Mouse (Mus musculus): ENCODE measurements around the gene Ern1. TPM values are rescaled to one million over a fixed set of nuclear protein-coding genes. Genes with fewer than 3 reads are reported as not detected.
"Not testable (repeated sequence)": the region's sequence is repeated elsewhere in the genome, so short reads cannot be mapped to it uniquely, and the experiment has no call there.

The Ern1 gene
- total RNA-seq, 2 experiments from 2014 or later = 28.8 to 43.1 TPM

DNA sequence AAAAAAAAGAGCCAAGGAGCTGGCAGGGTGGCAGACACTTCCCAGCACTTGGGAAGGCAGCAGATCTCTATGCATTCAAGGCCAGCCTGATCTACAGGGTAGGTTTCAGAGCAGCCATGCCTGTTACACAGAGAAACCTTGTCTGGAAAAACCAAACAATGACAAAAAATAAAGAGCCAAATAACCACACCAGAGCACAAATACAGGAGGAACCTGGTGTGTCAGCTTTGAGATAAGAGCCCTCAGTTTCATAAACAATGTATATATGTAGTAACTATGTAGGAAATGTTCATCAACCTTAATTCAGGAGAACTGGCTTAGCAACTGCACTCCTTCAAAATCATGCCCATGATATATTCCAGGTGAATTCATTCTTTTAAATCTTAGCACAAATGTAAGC is 16.5 kb upstream of the Ern1 start:
- no peak for ATAC-seq (ENCODE audit: poor library complexity, severe bottlenecking)

DNA sequence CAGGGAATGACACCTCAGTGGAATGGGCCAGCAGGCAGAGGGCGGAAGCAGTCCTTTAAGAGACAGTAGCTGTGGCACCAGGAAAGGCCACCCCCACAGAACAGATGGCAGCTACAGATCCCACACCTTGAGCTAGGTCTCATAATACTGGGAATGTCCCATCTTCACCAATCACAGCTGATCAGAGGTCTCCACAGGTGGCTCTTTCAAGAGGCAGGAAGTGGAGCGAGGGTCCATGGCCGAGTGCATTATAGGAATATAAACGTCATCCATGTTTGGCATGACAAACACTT is 15.7 kb upstream of the Ern1 start:
- ATAC-seq (ENCODE audit: poor library complexity, severe bottlenecking) = no peak

DNA sequence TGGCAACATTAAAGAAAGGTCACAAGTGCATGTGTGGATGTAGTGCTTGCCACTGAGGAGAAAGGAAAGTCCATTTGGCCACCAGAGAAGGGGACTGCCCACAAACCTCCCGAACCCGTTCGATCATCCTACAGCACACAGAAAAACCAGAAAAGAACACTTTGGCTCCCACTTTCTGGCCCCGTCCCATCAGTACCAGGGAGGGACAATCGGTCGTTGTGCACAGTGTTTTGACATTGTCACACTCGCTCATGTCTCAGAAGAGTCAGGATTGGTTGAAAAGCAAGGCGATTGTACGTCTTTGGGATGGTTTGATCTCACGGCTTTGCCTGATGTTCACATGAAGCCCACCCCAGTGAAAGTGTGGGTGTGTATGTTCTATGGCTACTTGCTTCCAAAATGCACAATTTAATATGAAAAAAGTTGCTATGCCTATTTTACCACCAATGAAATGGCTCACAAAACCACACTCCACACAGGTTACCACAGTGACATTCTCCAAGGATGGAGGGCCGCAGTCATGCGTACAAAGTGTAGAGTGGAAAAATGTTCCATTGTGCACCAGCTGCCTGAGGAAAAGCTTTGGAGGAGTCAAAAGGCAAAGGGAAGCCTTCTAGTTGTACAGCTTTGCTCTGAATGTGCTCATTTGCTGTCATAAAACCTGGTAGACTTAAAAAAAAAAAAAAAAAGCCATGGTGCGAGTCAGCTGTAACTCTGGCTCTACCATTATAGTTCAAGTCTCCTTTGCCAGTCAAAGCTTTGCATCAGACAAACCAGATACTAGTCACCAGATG is 15.2 kb upstream of the Ern1 start:
- ATAC-seq (ENCODE audit: poor library complexity, severe bottlenecking) = no peak

DNA sequence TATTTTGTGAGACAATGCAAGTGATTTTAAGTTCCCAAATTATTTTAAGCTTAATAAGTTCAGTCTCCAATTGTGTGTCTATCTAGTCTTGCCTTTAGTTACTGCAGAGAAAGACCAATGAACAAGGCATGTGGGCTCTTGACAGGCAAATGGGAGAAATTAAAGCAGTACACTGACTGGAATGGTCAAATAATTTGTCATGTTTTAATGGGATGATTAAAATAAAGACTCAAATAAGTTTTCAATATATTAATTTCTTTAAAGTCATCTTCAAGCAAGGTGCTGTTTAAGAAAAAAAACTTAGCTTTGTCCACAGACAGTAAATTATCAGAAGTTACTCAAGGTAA is 14.5 kb upstream of the Ern1 start:
- no peak for ATAC-seq (ENCODE audit: poor library complexity, severe bottlenecking)

DNA sequence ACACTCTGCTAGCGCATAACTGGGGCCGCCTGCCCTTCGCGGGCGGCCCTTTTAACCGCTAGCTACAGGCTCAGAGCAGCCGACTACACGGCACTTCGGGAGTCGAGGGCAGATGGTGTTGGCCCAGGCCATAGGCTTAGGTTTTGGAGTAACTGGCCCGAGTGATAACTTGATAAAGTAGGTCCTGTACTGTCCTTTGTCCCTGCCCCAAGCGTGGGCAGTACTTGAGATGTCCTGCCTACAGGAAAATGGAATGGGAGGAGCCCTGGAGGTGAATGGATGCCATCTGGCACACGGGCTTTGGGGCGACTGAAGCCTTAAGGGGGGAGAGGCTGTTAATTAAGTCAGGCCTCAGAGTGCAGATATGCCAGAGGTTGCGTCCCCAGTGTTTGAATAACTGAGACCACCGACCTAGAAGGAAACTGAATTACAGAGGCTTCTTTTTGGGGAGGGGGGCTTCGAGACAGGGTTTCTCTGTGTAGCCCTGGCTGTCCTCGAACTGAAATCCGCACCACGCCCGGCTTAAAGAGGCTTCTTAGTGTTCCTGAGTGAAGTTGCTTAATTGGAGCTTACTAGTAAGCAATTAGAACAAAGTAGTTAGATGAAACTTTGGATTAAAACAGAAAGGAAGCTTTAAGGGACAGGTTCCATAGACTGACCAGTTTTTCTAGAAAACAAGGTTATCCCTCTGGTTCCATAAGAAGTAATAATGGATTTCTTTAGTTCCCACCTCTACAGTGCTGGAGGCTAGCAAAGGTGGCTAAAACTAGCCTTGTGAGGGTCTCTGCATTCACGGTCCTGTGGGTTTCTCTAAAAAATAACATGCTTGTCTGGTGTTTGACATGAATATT is 13.9 kb upstream of the Ern1 start:
- ATAC-seq (ENCODE audit: poor library complexity, severe bottlenecking) = peak; percentile 35

DNA sequence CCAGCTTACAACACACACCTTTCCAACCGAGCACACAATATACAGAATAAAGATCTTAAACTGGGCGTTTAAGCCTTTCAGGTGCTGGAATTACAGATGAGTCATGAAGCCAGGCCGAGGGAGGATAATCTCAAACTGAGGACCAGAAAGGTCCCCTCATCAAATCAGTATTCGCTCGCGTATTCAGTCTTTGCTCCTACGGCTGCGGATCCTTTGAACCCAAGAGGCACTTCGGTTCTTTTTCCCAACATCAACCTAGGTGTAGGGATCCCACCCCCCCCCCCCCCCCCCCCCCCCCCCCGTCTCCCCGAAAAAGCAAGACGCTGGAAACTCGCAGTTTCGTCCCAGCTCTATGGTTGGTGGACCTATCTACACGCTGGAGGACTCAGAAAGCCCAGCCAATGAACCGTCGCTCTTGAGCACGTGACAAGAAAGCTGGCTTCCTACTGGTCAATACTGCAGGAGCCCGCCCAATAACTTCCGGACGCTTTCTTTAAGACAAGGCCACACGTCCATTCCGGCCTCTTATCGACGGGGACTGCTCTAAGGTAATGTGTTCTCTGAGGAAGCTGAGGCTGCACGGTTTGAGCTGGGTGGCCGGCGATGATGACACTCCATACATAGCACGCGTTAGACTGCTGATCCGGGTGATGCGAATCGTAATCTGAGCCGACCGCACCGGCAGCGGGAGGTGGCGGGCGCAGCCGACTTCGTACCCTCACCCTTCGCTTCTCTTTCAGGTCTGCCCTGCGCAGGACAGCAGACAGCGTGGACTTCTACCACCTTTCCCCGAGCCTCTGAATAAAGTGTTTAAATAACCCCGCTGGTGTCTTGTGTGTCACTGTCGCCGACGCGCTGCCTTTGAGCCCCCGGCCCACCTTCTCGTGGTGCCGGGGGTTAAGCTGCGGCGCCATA is 13.0 kb upstream of the Ern1 start:
- ATAC-seq (ENCODE audit: poor library complexity, severe bottlenecking) = peak; percentile 95

DNA sequence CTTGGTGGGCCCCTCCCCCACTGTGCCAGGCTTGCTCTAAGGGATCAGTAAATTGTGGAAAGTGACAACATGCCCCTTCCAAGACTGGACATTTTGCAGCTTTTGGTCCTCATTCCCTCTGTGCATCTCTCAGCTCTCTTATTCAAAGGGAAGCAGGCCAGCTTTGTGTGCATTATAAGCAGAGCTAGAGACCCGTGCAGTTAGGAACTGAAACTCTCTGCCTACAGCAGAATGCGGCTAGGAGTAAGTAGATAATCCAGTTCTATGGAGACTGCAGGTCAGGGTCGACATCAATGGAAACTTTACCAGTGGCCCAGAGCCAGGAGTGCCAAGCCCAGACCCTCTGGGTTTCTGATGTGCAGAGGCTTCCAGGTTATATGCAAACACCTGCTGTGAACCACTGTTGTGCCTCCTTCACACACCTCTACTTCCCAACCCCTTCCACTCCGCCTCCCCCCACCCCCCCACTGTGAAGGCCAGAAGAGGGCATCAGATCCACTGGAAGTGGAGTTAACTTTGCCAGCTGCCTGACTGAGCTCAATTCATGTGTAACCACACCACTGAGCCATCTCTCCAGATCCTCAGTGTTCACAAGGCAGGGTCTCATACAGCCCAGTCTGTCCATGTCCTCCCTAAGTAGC is 11.2 kb upstream of the Ern1 start:
- no peak for ATAC-seq (ENCODE audit: poor library complexity, severe bottlenecking)

DNA sequence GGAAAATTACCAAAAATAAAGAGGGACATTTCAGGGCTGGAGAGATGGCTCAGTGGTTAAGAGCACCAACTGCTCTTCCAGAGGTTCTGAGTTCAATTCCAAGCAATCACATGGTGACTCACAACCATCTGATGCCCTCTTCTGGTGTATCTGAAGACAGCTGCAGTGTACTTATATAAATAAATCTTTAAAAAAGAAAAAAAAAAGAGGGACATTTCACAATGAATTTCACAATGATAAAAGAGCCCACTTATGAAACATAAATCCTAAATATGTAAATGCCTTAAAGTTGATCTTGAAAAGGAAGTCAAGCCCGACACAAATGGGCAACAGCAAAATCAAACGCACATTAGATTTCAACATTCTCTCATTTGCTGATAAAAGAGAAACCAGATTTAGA is 10.3 kb upstream of the Ern1 start:
- no peak for ATAC-seq (ENCODE audit: poor library complexity, severe bottlenecking)

DNA sequence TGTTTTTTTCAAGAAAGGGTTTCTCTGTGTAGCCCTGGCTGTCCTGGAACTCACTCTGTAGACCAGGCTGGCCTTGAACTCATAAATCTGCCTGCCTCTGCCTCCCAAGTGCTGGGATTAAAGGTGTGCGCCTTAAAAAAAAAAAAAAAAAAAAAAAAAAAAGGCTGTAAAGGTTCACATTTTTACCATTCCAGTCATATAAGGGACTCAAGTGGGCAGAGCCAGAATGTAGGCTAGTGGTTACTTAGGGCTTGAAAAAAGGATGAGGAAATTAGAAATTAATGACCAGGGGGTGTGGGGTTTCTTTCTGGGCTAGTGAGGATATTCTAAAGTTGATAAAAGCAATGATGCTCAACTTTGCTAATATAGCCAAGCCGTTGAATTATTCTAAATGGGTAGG is 9.4 kb upstream of the Ern1 start:
- not testable (repeated sequence) for ATAC-seq (ENCODE audit: poor library complexity, severe bottlenecking)

DNA sequence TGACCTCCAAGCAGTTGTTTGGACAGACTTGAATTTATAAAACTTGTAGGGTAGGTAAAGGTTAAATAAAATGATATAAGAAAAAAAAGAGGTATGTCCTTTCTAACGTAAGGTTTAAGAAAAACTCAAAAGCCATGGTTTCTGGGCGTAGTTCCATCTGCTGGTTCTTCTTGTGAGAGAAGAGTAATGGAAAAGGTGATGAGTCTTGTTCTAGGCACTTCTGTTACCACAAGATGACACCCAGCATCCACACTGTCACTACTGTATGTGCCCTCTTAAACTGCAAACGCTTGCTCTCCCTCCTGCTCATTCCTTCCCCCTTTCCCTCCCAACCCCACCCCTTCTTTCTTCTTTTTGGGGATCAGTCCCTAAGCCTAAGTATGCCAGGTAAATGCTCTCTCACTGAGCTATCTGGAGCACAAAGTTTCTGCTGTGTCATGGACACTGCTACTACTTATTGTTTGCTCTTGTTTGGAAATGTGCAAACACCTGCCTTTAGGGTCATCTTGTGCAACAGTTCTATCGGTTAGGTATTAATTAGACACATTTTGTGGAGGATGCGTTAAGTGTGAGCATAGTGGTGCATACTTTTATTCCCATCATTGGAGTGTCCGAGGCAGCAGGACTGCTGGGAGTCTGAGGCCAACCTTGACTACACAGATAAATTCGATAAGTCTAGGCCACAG is 5.5 kb upstream of the Ern1 start:
- no peak for ATAC-seq (ENCODE audit: poor library complexity, severe bottlenecking)

DNA sequence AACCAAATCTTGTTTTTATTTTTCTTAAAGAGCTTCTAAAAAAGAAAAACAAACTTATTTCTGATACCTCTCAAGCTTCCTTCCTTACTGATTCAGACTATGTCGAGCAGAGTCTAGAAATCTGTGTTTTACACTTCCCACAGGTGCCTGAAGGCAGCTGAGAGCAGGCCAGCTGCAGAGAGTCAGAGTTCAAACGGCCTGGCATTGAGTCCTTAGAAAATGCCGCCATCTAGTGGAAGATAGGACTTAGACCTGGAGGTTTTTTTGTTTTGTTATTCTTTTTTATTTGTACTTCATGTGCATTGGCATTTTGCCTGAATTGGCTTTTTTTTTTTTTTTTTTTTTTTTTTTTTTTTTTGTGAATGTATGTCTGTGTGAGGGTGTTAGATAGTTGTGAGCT is 3.7 kb upstream of the Ern1 start:
- ATAC-seq (ENCODE audit: poor library complexity, severe bottlenecking) = peak; percentile 49

DNA sequence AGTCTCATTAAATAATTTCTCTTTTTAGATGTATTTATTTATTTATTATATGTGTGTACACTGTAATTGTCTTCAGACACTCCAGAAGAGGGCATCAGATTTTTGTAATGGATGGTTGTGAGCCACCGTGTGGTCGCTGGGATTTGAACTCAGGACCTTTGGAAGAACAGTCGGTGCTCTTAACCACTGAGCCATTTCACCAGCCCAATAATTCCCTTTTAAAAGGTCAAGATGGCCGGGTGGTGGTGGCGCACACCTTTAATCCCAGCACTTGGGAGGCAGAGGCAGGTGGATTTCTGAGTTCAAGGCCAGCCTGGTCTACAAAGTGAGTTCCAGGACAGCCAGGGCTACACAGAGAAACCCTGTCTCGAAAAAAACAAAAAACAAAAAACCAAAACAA is 2.9 kb upstream of the Ern1 start:
- ATAC-seq (ENCODE audit: poor library complexity, severe bottlenecking) = not testable (repeated sequence)

DNA sequence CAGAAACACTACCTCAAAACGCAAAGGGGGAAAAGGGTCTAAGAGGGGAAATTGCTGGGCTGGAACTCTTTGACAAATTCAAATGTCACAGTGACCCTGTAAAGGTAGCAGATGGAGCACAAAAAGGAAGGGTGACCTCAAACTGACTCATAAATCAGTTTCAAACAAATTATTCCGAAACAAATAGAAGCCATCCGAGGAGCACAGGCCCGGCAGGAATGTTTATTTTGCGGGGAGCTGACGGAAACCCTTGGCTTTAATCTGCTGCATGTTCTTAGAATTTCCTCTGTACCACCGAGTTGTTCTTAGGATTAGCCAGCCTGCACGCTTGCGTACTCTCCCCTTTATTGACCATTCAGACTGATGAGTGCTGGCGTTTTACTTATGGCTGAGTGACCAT is 2.4 kb upstream of the Ern1 start:
- no peak for ATAC-seq (ENCODE audit: poor library complexity, severe bottlenecking)

DNA sequence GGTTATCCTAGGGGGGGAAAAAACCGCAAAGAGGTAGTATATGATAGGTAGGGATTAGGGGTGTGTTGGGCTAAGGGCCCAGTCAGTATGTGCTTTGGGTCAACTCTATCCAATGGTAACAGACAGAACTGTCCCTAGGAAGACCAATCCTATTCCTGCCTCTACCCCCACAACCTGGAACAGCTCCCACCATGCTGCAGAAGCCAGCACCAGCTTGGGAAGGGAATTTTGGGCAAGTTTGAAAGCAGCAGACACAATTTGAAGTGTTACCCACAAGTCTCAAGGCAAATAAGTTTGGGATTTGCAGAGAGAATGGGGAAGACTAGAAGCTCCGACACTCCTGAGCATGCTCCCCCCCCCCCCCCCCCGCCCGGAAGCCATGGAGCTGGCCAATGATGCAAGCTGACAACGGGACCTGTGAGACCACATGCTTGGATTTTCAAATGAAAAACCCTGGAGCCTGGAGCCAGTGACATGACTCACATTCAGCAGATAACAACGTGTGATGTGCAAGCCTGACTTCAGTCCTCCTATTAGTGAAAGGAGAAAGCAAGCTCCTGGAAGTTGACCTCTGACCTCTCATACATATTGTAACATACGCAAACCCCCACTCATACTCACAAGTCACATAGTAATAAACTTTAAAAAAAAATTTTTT is 1.5 kb upstream of the Ern1 start:
- no peak for ATAC-seq (ENCODE audit: poor library complexity, severe bottlenecking)

DNA sequence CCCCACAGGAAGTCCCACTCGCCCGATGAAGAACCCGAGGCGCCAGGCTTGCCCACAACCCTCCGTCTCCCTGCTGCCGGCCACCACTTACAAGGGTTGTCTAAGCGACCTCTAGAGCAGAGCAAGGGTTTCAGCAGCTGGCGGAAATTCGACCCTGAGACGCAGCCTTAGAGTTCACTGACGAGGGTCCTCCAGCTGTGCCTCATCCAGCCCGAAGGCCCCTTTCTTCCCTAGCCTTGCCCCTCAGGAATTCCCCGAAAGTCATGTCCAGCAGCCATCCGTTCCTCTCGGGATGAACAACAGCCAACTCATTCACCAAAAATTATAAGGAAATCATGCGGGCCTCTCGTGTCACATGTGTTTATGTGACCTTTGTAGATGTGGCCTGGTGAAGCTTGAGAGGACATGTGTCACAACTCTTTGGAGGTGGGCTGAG is 492 bp upstream of the Ern1 start:
- peak; percentile 12; the same call in 1 of the 2 replicates for ATAC-seq (ENCODE audit: poor library complexity, severe bottlenecking)

DNA sequence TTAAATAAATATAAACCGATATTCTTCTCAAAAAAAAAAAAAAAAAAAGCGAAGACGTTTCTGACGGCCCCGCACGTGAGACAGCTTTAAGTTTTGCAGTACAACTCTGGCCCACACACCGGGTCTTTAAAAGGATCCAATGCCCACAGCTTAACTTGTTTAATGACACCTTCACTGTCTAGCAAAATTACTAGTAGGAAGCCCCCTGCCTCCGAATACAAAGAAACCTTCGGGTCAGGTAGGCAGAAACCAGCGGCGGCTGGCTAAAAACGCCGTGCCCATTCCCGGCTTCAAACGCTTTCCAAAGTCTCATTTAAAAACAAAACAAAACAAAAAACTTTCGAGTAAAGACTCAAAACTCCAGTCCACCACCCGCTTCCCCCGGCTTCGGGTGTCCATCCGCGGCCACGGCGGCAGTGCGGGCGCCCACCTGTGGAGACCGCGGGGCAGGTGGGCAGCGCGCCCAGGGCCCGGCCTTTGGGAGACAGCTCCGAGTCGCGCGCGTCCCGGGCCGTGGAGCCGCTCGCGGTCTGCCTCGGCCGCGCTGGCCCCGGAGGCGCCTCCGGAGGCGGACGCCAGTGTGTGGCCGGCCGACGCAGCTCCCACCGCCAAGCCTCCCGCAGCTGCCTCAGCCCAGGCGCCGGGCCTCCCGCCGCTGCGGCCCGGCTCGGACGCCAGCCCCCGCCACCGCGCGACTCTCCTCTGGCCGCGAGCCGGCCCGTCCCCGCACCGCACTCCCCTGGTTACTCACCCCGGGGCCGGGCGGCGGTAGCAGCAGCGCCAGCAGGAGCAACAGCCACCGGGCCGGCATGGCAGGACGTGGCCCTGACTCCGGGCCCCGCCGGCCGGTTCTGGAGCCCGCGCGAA is 553 bp downstream of the Ern1 start:
- ATAC-seq (ENCODE audit: poor library complexity, severe bottlenecking) = peak; percentile 14

DNA sequence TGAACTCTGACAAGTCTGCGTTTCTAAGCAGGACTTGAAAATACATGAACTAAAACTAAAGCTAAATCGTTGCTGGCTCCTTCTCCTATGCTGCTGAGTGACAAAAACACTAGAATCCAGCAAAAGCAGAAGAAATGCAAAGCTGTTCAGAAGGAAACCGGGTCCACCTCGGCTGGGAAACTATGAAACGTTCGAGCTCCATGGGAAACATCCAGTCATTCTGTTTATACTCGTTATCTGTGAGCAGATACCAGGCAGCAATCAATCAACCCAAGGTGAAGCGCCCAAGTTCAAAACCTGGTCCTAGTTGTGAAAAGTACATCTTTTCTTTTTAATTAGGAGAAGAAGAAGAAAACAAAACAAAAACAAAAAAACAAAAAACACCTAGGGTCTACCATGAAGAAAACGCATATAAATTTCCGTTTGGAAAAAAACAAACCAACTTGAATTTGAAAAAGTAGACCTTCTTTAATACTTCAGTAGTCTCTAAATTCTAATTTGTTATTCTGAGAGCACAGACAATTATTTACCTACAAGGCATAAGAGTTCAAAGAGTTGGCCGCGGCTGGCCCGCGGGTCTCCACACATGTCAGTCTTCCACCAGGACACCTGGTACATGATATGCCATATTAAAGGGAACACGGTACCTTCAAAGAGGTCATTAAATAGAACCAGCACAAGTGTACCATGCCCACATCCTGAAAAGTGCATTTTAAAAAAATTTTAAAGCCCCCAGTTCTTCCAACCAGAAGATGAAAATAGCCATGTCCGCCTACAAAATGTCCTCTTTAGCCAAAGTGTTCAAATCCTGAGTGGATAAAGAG is 1.4 kb downstream of the Ern1 start:
- ATAC-seq (ENCODE audit: poor library complexity, severe bottlenecking) = no peak

DNA sequence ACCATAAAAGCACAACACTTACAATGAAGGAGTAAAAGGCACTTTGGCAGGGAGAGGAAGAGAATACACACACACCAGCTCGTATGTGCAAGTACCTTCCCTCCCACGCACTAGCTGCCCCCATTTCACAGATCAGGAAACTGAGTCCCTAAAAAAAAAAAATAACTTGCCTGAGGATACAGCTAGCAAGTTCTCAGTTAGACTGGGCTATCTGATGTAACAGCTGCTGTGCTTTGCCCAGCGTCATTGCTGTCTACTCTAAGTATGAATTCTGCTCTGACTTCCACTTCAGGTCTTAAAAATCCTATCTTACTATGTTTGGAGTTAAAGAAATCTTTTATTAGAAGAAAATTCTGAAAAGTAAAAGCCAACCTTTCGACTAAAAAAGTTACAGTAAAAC is 2.0 kb downstream of the Ern1 start:
- ATAC-seq (ENCODE audit: poor library complexity, severe bottlenecking) = no peak
